Mouse (Mus musculus) midbrain, embryonic 11.5 days (tissue): ENCODE measurements at regions not wholly inside any gene's neighbourhood (a gene's known extent, or its start where the extent isn't known, plus 50 kb on each side); places are given as distances from the start of the nearest gene placed in this dataset.

Experiments used
- ATAC-seq: fragments of 200-750 bp; cut with Nextera tagmentation; 2 replicates; pipeline ENCODE4 v1.8.0; 2017; ENCODE audit warnings: moderate TSS enrichment, moderate library complexity; ENCODE audit not compliant: low FRiP score
- DNase-seq: peaks from one replicate; pipeline ENCODE4 v3.0.0; 2015; ENCODE audit warnings: low spot score; ENCODE audit errors: missing footprints
- H3K27ac ChIP-seq: fragments of 300-500 bp; sonication (generic); 2 replicates; pipeline ENCODE4 v1.5.1; 2014; ENCODE audit warnings: low read depth, low read length
- H3K27me3 ChIP-seq: fragments of 300-500 bp; sonication (generic); 2 replicates; pipeline ENCODE4 v1.6.1; 2014; ENCODE audit warnings: mild to moderate bottlenecking, low read length, moderate library complexity, mixed read lengths; ENCODE audit not compliant: control insufficient read depth, insufficient read depth
- H3K36me3 ChIP-seq: fragments of 300-500 bp; sonication (generic); 2 replicates; pipeline ENCODE4 v1.6.1; 2014; ENCODE audit warnings: mild to moderate bottlenecking, low read length, moderate library complexity, mixed read lengths; ENCODE audit not compliant: control insufficient read depth, insufficient read depth
- H3K4me1 ChIP-seq: fragments of 300-500 bp; sonication (generic); 2 replicates; pipeline ENCODE4 v1.6.1; 2014; ENCODE audit warnings: low read length; ENCODE audit not compliant: control insufficient read depth, insufficient read depth
- H3K4me2 ChIP-seq: fragments of 300-500 bp; sonication (generic); 2 replicates; pipeline ENCODE4 v1.6.1; 2014; ENCODE audit warnings: mild to moderate bottlenecking, moderate library complexity
- H3K4me3 ChIP-seq: fragments of 300-500 bp; sonication (generic); 2 replicates; pipeline ENCODE4 v1.5.1; 2014; ENCODE audit warnings: low read depth, low read length
- H3K9ac ChIP-seq: fragments of 300-500 bp; sonication (generic); 2 replicates; pipeline ENCODE4 v1.6.1; 2014; ENCODE audit warnings: low read length
- H3K9me3 ChIP-seq: fragments of 300-500 bp; sonication (generic); 2 replicates; pipeline ENCODE4 v1.6.1; 2016; ENCODE audit warnings: low read length; ENCODE audit not compliant: control insufficient read depth
- WGBS: fragments of 180-500 bp; shearing (Covaris S2); extraction: QIAGEN DNeasy Blood & Tissue Kit; methylation state at CpG from one replicate; pipeline ENCODE4 v1.1.7; 2014; 5-methylcytosine and 5-hydroxymethylcytosine counted together

DNA sequence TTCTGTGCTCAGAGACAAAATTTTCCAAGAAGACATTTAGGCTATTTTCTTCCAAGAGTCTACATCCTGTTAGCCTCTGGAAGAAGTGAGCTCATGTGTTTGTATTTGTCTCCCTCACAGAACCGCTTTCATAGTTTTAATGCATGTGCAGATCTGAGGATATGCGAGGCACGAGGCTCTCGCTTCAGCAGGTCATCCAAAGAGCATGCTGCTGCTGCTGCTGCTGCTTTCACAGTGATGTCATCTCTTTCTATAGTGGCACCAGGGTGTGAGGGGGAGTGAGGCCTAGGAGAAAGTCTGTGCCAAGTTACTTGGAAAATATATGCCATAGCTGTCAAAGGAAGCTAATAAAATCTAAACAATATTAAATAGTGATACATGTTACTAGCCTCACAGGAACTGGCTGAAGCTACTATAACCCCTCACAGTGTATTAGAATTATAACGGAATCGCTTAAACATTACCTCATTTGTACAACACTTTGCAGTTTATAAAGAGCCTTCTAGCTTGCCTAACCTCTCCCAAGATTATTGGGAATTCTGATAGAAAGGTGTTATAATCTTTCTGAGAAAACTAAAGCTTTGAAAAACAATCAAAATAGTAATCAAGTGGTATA is 79.2 kb upstream of the P3h2 start:
- H3K27ac ChIP-seq, result no peak overlapping the region
- ATAC-seq, result no peak
- H3K9ac ChIP-seq, result no peak overlapping the region
- WGBS, result 78% methylated on average over 6 of the region's 6 CpGs
- DNase-seq, result no peak
- H3K36me3 ChIP-seq, result no peaks in the 10 kb centered on the region
- H3K4me3 ChIP-seq, result no peak overlapping the region
- no peaks in the 10 kb centered on the region for H3K4me1 ChIP-seq
- H3K9me3 ChIP-seq, result no peaks in the 10 kb centered on the region
- no peak overlapping the region for H3K4me2 ChIP-seq
- no peaks in the 10 kb centered on the region for H3K27me3 ChIP-seq

GRCm38 (mm10) chr16:26183530-26183929 is 77.9 kb upstream of the P3h2 start:
- H3K4me2 ChIP-seq, result no peak overlapping the region
- H3K27me3 ChIP-seq, result no peaks in the 10 kb centered on the region
- H3K4me1 ChIP-seq, result no peaks in the 10 kb centered on the region
- H3K4me3 ChIP-seq, result no peak overlapping the region
- H3K9me3 ChIP-seq, result no peaks in the 10 kb centered on the region
- H3K9ac ChIP-seq, result no peak overlapping the region
- no peaks in the 10 kb centered on the region for H3K36me3 ChIP-seq
- ATAC-seq, result no peak
- no peak overlapping the region for H3K27ac ChIP-seq
- no peak for DNase-seq

DNA sequence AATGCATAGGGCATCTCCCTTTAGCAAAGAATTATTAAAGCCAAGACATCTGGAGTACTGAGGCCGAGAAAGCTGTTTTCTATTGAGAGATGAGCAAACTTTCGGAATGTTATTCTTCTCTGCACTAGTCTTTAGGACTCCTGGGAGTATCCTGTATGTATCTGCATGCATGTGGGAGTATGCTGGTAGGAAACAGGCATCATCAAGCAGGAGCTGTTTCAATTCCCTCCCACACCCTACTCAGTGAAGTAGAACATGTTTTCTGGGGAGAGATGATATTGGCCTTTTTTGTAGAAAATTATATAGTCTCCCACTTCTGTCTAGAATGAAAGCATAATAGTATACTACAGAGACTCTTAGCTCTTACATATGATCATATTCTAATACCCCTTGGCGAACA is 76.1 kb upstream of the P3h2 start:
- no peak overlapping the region for H3K27ac ChIP-seq
- DNase-seq (no peak), ATAC-seq (no peak)
- no peaks in the 10 kb centered on the region for H3K36me3 ChIP-seq
- H3K4me2 ChIP-seq, result no peak overlapping the region
- H3K9me3 ChIP-seq, result no peaks in the 10 kb centered on the region
- 78% methylated on average over 3 of the region's 3 CpGs for WGBS
- no peaks in the 10 kb centered on the region for H3K27me3 ChIP-seq
- H3K4me1 ChIP-seq, result no peaks in the 10 kb centered on the region
- H3K9ac ChIP-seq, result no peak overlapping the region
- no peak overlapping the region for H3K4me3 ChIP-seq

GRCm38 (mm10) chr16:26171441-26171840 is 65.9 kb upstream of the P3h2 start:
- WGBS, result 51% methylated on average over 3 of the region's 3 CpGs

GRCm38 (mm10) chr16:26169382-26169781 is 63.8 kb upstream of the P3h2 start:
- no peak overlapping the region for H3K4me2 ChIP-seq
- H3K4me3 ChIP-seq, result no peak overlapping the region
- H3K9ac ChIP-seq, result no peak overlapping the region
- no peak for DNase-seq
- H3K27me3 ChIP-seq, result no peaks in the 10 kb centered on the region
- H3K4me1 ChIP-seq, result 0 out of 2 replicates have a peak, but pooled peaks cover 2% of the 10 kb centered on the region
- H3K9me3 ChIP-seq, result no peaks in the 10 kb centered on the region
- H3K36me3 ChIP-seq, result no peaks in the 10 kb centered on the region
- ATAC-seq, result no peak
- 100% methylated on average over 1 of the region's 1 CpGs for WGBS
- H3K27ac ChIP-seq, result no peak overlapping the region

More at GRCm38 (mm10) chr16:26171441-26171840, 65.9 kb upstream of the P3h2 start:
- H3K4me1 ChIP-seq, result 0 out of 2 replicates have a peak, but pooled peaks cover 2% of the 10 kb centered on the region
- no peaks in the 10 kb centered on the region for H3K36me3 ChIP-seq
- H3K9ac ChIP-seq, result no peak overlapping the region
- ATAC-seq, result no peak
- H3K27ac ChIP-seq, result no peak overlapping the region
- H3K4me2 ChIP-seq, result no peak overlapping the region
- H3K4me3 ChIP-seq, result no peak overlapping the region
- no peak for DNase-seq
- no peaks in the 10 kb centered on the region for H3K9me3 ChIP-seq
- no peaks in the 10 kb centered on the region for H3K27me3 ChIP-seq

GRCm38 (mm10) chr16:26168216-26168615 is 62.6 kb upstream of the P3h2 start:
- Histone ChIP-seq H3K4me2 (no peak overlapping the region), H3K4me3 (no peak overlapping the region), H3K27me3 (no peaks in the 10 kb centered on the region), H3K4me1 (0 out of 2 replicates have a peak, but pooled peaks cover 2% of the 10 kb centered on the region), H3K27ac (no peak overlapping the region), H3K9me3 (no peaks in the 10 kb centered on the region), H3K36me3 (no peaks in the 10 kb centered on the region), H3K9ac (no peak overlapping the region)
- 94% methylated on average over 2 of the region's 2 CpGs for WGBS
- no peak for DNase-seq
- no peak for ATAC-seq

DNA sequence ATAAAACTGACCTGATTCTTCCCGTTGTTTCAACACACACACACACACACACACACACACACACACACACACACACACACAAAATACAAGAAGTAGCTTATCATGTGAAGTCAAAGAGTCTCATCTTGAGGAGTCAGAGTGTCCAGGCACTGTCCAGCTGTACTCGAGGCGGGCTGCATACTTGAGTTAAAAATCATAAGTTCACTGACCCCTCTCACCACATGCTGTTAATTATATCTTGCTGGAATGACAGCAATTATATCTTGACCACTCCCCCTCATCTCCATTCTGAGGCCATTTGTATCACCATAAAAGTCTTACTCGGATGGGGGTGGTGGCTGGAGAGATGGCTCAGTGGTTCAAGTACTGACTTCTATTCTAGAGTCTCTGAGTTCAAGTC is 58.5 kb upstream of the P3h2 start:
- no peaks in the 10 kb centered on the region for H3K9me3 ChIP-seq
- H3K4me3 ChIP-seq, result no peak overlapping the region
- no peak for ATAC-seq
- no peaks in the 10 kb centered on the region for H3K27me3 ChIP-seq
- no peaks in the 10 kb centered on the region for H3K4me1 ChIP-seq
- no peak overlapping the region for H3K9ac ChIP-seq
- H3K4me2 ChIP-seq, result no peak overlapping the region
- WGBS, result 81% methylated on average over 4 of the region's 4 CpGs
- H3K27ac ChIP-seq, result no peak overlapping the region
- H3K36me3 ChIP-seq, result no peaks in the 10 kb centered on the region
- DNase-seq, result no peak

DNA sequence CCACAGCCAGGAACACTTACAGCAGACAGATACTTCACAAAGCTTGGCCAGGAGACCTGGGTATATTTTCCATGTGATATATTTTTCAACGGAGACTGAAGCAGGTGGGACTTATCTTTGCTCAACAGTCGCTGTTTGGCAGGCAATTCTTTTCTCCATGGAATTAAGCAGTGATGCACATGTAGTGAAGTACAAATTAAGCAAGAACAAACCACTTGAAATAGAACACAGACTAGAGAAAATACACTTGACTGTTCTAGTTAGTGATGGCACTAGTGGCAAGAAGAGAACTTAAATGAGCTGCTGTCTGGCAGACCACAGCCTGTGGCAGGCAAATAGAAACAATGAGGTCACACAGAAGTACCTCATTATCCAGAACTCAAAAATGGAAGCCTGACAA is 57.8 kb upstream of the P3h2 start:
- H3K9me3 ChIP-seq, result no peaks in the 10 kb centered on the region
- ATAC-seq (no peak), DNase-seq (no peak)
- H3K4me1 ChIP-seq, result no peaks in the 10 kb centered on the region
- H3K4me3 ChIP-seq, result no peak overlapping the region
- no peak overlapping the region for H3K27ac ChIP-seq
- WGBS, result 94% methylated on average over 2 of the region's 2 CpGs
- H3K9ac ChIP-seq, result no peak overlapping the region
- H3K4me2 ChIP-seq, result no peak overlapping the region
- H3K36me3 ChIP-seq, result no peaks in the 10 kb centered on the region
- H3K27me3 ChIP-seq, result no peaks in the 10 kb centered on the region

- WGBS, result 86% methylated on average over 5 of the region's 5 CpGs
- Histone ChIP-seq H3K4me2 (no peak overlapping the region), H3K27me3 (no peaks in the 10 kb centered on the region), H3K27ac (no peak overlapping the region), H3K4me3 (no peak overlapping the region), H3K9me3 (no peaks in the 10 kb centered on the region), H3K9ac (no peak overlapping the region), H3K36me3 (no peaks in the 10 kb centered on the region), H3K4me1 (no peaks in the 10 kb centered on the region)
- ATAC-seq (no peak), DNase-seq (no peak)
Measured at GRCm38 (mm10) chr16:26157606-26158005, 52.0 kb upstream of the P3h2 start.
